Comparison of ENCODE assay signal across 8 mouse cellular contexts in genomic region chr11:69418481-69419442, GRCm38 (mm10). TPM values are rescaled to one million over a fixed set of nuclear protein-coding genes. Genes with fewer than 3 reads are reported as not detected.
DNase-seq lines count a peak whose midpoint lies in the region; ATAC-seq and TF ChIP-seq lines count a peak whose summit lies in the region.

No protein-coding gene starts in this region.

- H3K27me3 ChIP-seq in embryonic facial prominence, embryonic 15.5 days: peaks cover 24% of the 10 kb centered on the region
- peaks cover 26% of the 10 kb centered on the region for H3K27me3 ChIP-seq in limb, embryonic 13.5 days
- peaks cover 29% of the 10 kb centered on the region for H3K27me3 ChIP-seq in midbrain, embryonic 15.5 days (replicated peaks)

- peaks cover 2% of the 10 kb centered on the region; the same call in 1 of the 2 replicates for H3K4me1 ChIP-seq in bone marrow, adult 2 months (ENCODE audit: control insufficient read depth, insufficient read depth, low read length)
- peaks cover 68% of the 10 kb centered on the region for H3K4me1 ChIP-seq in embryonic facial prominence, embryonic 15.5 days
- peaks cover 51% of the 10 kb centered on the region for H3K4me1 ChIP-seq in limb, embryonic 13.5 days
- peaks cover 57% of the 10 kb centered on the region for H3K4me1 ChIP-seq in midbrain, embryonic 15.5 days

- ATAC-seq in embryonic facial prominence, embryonic 15.5 days (ENCODE audit: insufficient number of reproducible peaks, low FRiP score, low TSS enrichment, low read depth): peak; percentile 91
- ATAC-seq in limb, embryonic 13.5 days (ENCODE audit: low FRiP score, low read depth): peak; percentile 92
- peak; percentile 93 for ATAC-seq in midbrain, embryonic 15.5 days (replicated peaks)

- WGBS in bone marrow, adult 2 months: under 1% methylated on average over 45 of the region's 45 CpGs
- under 1% methylated on average over 45 of the region's 45 CpGs for WGBS in embryonic facial prominence, embryonic 15.5 days
- under 1% methylated on average over 45 of the region's 45 CpGs for WGBS in limb, embryonic 13.5 days
- under 1% methylated on average over 45 of the region's 45 CpGs for whole genome bisulfite sequencing in midbrain, embryonic 15.5 days

- peak overlapping the region; percentile 42 for H3K27ac ChIP-seq in bone marrow, adult 2 months (ENCODE audit: control insufficient read depth, insufficient read depth, low read depth, low read length, poor library complexity)
- H3K27ac ChIP-seq in embryonic facial prominence, embryonic 15.5 days (replicated peaks): peak overlapping the region; percentile 97
- H3K27ac ChIP-seq in limb, embryonic 13.5 days: peak overlapping the region; percentile 99
- H3K27ac ChIP-seq in midbrain, embryonic 15.5 days: peak overlapping the region; percentile 96

- no peaks in the 10 kb centered on the region for H3K9me3 ChIP-seq in embryonic facial prominence, embryonic 15.5 days (replicated peaks)
- no peaks in the 10 kb centered on the region for H3K9me3 ChIP-seq in limb, embryonic 13.5 days
- no peaks in the 10 kb centered on the region for H3K9me3 ChIP-seq in midbrain, embryonic 15.5 days

- H3K4me3 ChIP-seq in bone marrow, adult 2 months (replicated peaks; ENCODE audit: control insufficient read depth, low read depth, low read length): peak overlapping the region; percentile 38
- H3K4me3 ChIP-seq in embryonic facial prominence, embryonic 15.5 days (replicated peaks): peak overlapping the region; percentile 68
- peak overlapping the region; percentile 82 for H3K4me3 ChIP-seq in limb, embryonic 13.5 days
- peak overlapping the region; percentile 55 for H3K4me3 ChIP-seq in midbrain, embryonic 15.5 days

- H3K36me3 ChIP-seq in embryonic facial prominence, embryonic 15.5 days: no peaks in the 10 kb centered on the region
- peaks cover under 1% of the 10 kb centered on the region; the same call in 1 of the 2 replicates for H3K36me3 ChIP-seq in limb, embryonic 13.5 days
- no peaks in the 10 kb centered on the region for H3K36me3 ChIP-seq in midbrain, embryonic 15.5 days (replicated peaks)

- H3K4me2 ChIP-seq in embryonic facial prominence, embryonic 15.5 days (replicated peaks): peak overlapping the region; percentile 86
- peak overlapping the region; percentile 74 for H3K4me2 ChIP-seq in limb, embryonic 13.5 days (replicated peaks)
- H3K4me2 ChIP-seq in midbrain, embryonic 15.5 days: peak overlapping the region; percentile 89

- peak overlapping the region; percentile 39 for H3K9ac ChIP-seq in embryonic facial prominence, embryonic 15.5 days
- H3K9ac ChIP-seq in limb, embryonic 13.5 days: peak overlapping the region; percentile 74
- peak overlapping the region; percentile 54 for H3K9ac ChIP-seq in midbrain, embryonic 15.5 days

- peak; percentile 99 for DNase-seq in 416B (ENCODE audit: low read depth)
- peak; percentile 96 for DNase-seq in heart, adult 8-10 months (ENCODE audit: low spot score)
- peak; percentile 95 to 97 for DNase-seq in kidney, adult 8-10 months
- peak; percentile 61 to 66 for DNase-seq in spleen, adult 18-20 months

- no peak for TF ChIP-seq POLR2A in bone marrow, adult 2 months (IDR thresholded peaks at IDR 0.05; ENCODE audit: borderline replicate concordance, control insufficient read depth, low read depth, low read length)

- no peak for TF ChIP-seq CTCF in bone marrow, adult 2 months (IDR thresholded peaks at IDR 0.05; ENCODE audit: control insufficient read depth, insufficient read depth, low read length)

RNA-seq across cellular contexts. Expression of gene Kdm6b, which starts 5.3 kb away (rescaled TPM):
- 13.7 and 29.2 TPM in 2 replicates for polyA plus RNA-seq in bone marrow, adult 2 months (2011; ENCODE audit: insufficient read depth, insufficient read length, low replicate concordance, missing spikeins)
- polyA plus RNA-seq in embryonic facial prominence, embryonic 15.5 days (2015; fragmentation: Nextera tagmentation; extraction: Ambion mirVana): 35.5 and 37.2 TPM in 2 replicates
- total RNA-seq in heart, adult 8-10 months (2022): 10 to 100 TPM; 19.1 to 26.2 (median 22.3) TPM
- 47.3 and 49.3 TPM in 2 replicates for polyA plus RNA-seq in limb, embryonic 13.5 days (2015; fragmentation: Nextera tagmentation; extraction: Ambion mirVana)
- 41.3 and 45.3 TPM in 2 replicates for polyA plus RNA-seq in midbrain, embryonic 15.5 days (2015; fragmentation: Nextera tagmentation; extraction: Ambion mirVana)

RNA-seq across cellular contexts. Expression of gene Tmem88, which starts 20.7 kb away (rescaled TPM):
- 1.6 TPM in 1 of 2 replicates, not detected in the other for polyA plus RNA-seq in bone marrow, adult 2 months (2011; ENCODE audit: insufficient read depth, insufficient read length, low replicate concordance, missing spikeins)
- 19.5 and 20.0 TPM in 2 replicates for polyA plus RNA-seq in embryonic facial prominence, embryonic 15.5 days (2015; fragmentation: Nextera tagmentation; extraction: Ambion mirVana)
- total RNA-seq in heart, adult 8-10 months (2022): 10 to 100 TPM; 13.2 to 24.7 (median 19.5) TPM
- polyA plus RNA-seq in limb, embryonic 13.5 days (2015; fragmentation: Nextera tagmentation; extraction: Ambion mirVana): 24.0 and 25.6 TPM in 2 replicates
- 6.5 and 7.0 TPM in 2 replicates for polyA plus RNA-seq in midbrain, embryonic 15.5 days (2015; fragmentation: Nextera tagmentation; extraction: Ambion mirVana)

RNA-seq across cellular contexts. Expression of gene Cyb5d1, which starts 23.3 kb away (rescaled TPM):
- 5.1 and 9.1 TPM in 2 replicates for polyA plus RNA-seq in bone marrow, adult 2 months (2011; ENCODE audit: insufficient read depth, insufficient read length, low replicate concordance, missing spikeins)
- 32.6 and 40.9 TPM in 2 replicates for polyA plus RNA-seq in embryonic facial prominence, embryonic 15.5 days (2015; fragmentation: Nextera tagmentation; extraction: Ambion mirVana)
- 10 to 100 TPM; 33.3 to 39.8 (median 36.9) TPM for total RNA-seq in heart, adult 8-10 months (2022)
- 35.6 and 38.1 TPM in 2 replicates for polyA plus RNA-seq in limb, embryonic 13.5 days (2015; fragmentation: Nextera tagmentation; extraction: Ambion mirVana)
- polyA plus RNA-seq in midbrain, embryonic 15.5 days (2015; fragmentation: Nextera tagmentation; extraction: Ambion mirVana): 32.7 and 33.5 TPM in 2 replicates

RNA-seq across cellular contexts. Expression of gene Naa38, which starts 23.5 kb away (rescaled TPM):
- polyA plus RNA-seq in bone marrow, adult 2 months (2011; ENCODE audit: insufficient read depth, insufficient read length, low replicate concordance, missing spikeins): 23.1 and 43.9 TPM in 2 replicates
- polyA plus RNA-seq in embryonic facial prominence, embryonic 15.5 days (2015; fragmentation: Nextera tagmentation; extraction: Ambion mirVana): 150 and 158 TPM in 2 replicates
- 100 to 1,000 TPM; 109 to 140 (median 120) TPM for total RNA-seq in heart, adult 8-10 months (2022)
- polyA plus RNA-seq in limb, embryonic 13.5 days (2015; fragmentation: Nextera tagmentation; extraction: Ambion mirVana): 127 and 137 TPM in 2 replicates
- 96.8 and 101 TPM in 2 replicates for polyA plus RNA-seq in midbrain, embryonic 15.5 days (2015; fragmentation: Nextera tagmentation; extraction: Ambion mirVana)

RNA-seq across cellular contexts. Expression of gene Chd3, which starts 49.6 kb away (rescaled TPM):
- polyA plus RNA-seq in bone marrow, adult 2 months (2011; ENCODE audit: insufficient read depth, insufficient read length, low replicate concordance, missing spikeins): 49.6 and 54.5 TPM in 2 replicates
- 88.3 and 91.8 TPM in 2 replicates for polyA plus RNA-seq in embryonic facial prominence, embryonic 15.5 days (2015; fragmentation: Nextera tagmentation; extraction: Ambion mirVana)
- 10 to 100 TPM; 16.7 to 20.4 (median 18.3) TPM for total RNA-seq in heart, adult 8-10 months (2022)
- 117 and 119 TPM in 2 replicates for polyA plus RNA-seq in limb, embryonic 13.5 days (2015; fragmentation: Nextera tagmentation; extraction: Ambion mirVana)
- polyA plus RNA-seq in midbrain, embryonic 15.5 days (2015; fragmentation: Nextera tagmentation; extraction: Ambion mirVana): 98.2 and 102 TPM in 2 replicates

Comparison
In these comparisons a context has a peak if more than half of its experiments do, and no peak if none do; other contexts are left out.
1. Peak in every context shown above with its lines: DNase-seq, ATAC-seq, H3K4me3 ChIP-seq and H3K27ac ChIP-seq.
2. H3K27ac ChIP-seq: peak in every context shown above with its lines; median percentile 99 in limb, embryonic 13.5 days; 97 in embryonic facial prominence, embryonic 15.5 days; 96 in midbrain, embryonic 15.5 days; 42 in bone marrow, adult 2 months.